Mouse (Mus musculus) liver, adult (tissue): ENCODE measurements around the gene Olr1.

ENCODE experiments used
- GATA4 ChIP-seq: IDR thresholded peaks from 2 replicates; pipeline ENCODE4 v1.6.1; 2014; ENCODE audit warnings: mild to moderate bottlenecking, low read length; ENCODE audit not compliant: insufficient replicate concordance

The Olr1 gene

DNA sequence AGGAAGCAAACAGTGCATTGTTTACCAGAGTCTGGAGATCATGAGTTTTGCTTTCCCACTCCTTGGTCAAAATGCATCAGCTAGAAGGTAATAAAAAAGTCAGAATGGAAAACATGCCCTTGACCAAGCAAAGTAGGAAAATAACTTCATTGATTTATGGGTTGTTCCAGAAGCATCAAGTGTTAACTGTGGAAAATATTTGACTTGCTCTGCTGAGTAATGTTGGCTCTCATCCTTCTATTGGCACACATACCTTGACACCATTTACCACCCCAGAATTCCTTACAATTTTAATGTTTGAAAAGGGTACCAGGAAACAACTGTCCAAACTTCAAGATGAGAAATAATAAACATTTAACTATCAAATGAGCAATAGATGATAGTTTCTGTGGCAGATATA, 19.1 kb upstream of the Olr1 start:
- no peak for TF ChIP-seq GATA4

GRCm38 (mm10) chr6:129517752-129518408, 10.9 kb upstream of the Olr1 start:
- TF ChIP-seq GATA4, result no peak

DNA sequence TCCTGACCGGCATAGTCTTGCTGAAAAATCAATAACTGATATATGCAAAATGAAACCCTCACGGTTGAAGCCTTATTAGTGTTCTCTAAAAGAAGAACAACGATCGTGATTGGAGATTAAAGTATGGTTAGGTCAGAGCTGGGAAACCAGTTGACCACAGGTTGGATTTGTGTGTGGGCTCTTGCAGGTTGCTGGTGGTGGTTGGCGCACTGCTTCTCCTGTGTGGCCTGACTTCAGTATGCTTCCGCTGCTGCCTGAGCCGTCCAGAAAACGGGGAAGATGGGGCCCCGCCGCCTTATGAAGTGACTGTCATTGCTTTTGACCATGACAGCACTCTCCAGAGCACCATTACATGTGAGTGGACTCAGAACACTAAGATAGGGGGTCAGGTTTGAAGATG, 9.4 kb upstream of the Olr1 start:
- TF ChIP-seq GATA4, result no peak

- no peak for TF ChIP-seq GATA4
These were observed 8.1 kb upstream of the Olr1 start for GRCm38 (mm10) chr6:129515068-129515467.

GRCm38 (mm10) chr6:129514376-129514775, 7.4 kb upstream of the Olr1 start:
- TF ChIP-seq GATA4, result no peak

DNA sequence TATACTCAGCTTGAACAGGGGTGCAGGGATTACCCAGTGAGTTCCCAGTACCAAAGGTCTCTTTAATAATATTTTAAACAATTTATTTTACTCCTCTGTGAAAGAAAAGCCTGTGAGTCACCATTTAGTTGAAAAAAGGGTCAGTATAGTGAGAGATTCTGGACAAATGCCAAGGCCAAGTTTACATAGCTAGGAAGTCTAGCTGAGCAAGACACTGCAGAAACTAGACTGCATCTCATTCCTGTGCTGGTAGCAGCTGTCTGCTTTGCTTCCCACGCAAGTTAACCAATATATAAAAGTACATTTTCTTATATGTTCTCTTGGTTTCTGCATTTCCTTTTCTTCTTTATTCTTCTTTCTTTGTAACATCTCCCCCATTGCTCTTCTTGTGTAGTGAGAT, 6.4 kb upstream of the Olr1 start:
- TF ChIP-seq GATA4, result no peak

DNA sequence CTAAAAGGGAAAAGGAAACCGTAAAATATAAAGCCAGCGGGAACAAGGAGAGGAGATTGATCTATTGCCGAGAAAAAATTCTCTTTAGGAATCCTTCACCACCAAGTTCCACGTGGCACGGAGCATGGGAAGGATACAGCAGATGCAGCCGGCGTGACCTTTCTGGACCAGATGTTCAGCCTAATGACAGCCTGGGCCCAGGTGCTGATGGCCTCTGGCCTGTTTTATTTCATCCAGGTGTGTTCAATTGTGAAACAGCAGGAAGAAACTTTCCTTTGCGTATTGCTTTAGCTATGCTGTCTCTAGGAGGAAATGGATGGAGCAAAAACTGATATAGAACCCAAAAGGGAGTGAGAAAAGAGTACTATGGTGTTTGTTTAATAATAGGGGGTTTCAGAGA, 5.9 kb upstream of the Olr1 start:
- TF ChIP-seq GATA4, result no peak

DNA sequence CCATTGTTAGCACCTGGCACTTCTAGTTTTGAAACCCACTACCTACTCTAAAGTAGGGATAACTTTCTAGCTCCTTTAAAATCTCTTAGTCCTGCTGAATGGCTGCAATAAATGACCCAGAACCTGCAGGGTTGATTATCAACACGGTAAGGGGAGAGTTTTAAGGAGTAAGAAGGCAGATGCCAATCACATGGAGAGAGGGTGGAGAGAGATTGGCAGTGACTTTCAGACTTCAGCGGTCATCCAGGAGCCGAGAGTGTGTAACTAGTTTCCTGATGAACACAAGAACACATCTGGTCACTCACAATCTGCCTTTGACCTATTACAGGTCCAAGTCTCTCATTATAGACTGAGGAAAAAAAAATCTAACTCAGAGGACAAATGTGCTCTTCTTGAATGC, 5.4 kb upstream of the Olr1 start, which contains the start of gene Tmem52b:
Gene Tmem52b (plus strand): TSS at position 189 of the 400 bp plus-strand sequence.
- TF ChIP-seq GATA4, result no peak

DNA sequence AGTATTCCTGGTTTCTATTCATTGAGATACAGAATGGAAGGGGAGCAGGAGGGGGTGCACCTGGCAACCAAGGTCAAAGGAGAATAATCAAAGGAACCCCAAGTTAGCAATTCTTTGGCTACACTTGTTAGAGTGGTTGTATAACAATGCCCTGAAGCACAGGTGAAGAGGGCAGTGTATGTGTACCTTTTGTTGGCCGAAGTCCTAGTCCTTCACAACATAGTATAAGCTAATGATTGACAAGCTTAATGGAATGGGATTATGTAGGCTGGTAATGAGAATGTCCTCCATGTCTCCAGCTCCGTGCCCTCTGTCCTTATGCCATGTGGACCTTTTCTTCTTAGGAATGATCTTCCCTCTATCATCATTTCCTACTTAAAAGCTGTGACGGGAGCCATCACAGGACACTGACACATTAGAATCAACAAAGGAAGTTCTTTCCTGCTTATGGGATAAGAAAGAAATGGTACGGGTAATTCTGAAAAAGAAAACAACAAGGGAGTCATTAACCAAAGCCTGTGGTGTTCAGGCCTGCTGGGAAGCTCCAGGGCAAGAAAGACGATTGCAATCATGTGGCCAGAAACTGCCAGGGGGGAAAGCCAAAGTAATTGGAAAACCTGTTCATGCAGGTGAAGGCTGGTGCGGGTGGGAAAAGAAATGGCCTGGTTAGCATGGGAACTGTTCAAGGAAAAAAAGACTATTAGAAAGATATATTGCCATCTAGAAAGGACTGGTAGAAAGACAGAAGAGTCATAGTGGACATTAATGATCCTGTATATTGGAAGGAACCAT, 3.4 kb upstream of the Olr1 start:
- TF ChIP-seq GATA4, result no peak

DNA sequence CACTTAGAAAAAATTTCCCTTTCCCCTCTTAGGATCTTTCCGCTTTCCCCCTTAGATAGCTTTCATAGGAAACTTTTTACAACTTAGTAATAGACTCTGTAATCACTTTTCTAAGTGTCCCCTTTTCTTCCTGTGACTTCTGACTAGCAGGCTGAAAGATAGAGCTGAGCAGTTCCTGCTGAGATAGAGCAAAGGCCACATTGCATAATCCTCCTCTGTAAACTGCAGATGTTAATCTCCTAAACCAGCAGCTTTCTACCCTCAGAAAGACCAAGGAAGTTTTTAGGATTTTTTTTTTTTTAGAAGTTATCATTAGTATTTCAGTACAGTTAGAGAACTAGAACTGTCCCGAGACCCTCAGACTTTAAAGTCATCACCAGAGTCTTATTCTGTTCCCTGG, 3.5 kb downstream of the Olr1 start:
- TF ChIP-seq GATA4, result no peak

- TF ChIP-seq GATA4, result no peak
These were observed 9.4 kb downstream of the Olr1 start for GRCm38 (mm10) chr6:129497345-129498218.

- no peak for TF ChIP-seq GATA4
These were observed 12.0 kb downstream of the Olr1 start for GRCm38 (mm10) chr6:129494924-129495323.

DNA sequence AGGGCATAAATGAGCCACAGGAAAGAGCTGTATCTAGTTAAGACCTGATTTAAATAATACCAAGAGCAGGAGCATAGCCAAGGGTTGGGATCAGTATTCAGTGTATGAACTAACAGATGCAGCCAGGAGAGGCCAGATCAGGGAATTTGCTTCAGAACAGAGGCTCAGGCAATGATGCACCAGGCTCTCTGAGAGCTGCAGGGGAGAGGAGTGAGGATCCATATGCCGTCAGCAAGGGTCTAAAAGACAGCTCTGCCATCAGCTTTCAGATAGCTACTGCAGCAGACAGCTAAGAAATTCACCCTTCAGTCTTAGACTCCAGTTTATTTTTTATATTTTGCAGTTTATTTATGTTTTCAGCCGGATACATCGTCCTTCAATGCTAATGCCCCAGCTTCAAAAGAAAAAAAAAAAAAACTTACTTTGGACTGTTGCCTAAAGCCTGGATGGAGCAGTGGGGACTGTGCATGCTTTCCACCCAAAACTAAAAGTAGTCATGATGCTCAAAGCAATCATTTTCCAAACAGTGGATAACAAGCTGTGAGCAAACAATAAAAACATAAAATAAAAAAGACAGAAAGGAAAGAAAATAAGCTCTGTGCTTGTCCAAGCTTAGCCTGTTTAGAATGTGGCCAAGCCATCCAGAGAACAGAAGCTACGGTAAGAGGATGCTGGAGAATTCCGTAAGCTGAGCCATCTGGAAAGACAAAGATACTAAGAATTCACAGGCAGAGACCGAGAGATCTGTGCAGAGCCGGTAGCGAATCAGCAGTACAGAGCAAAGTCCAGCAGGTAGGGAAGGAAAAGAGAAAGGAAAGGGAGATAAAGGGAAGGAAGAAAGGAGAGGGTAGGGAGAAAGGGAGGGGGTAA, 26.6 kb downstream of the Olr1 start:
- no peak for TF ChIP-seq GATA4

- TF ChIP-seq GATA4, result no peak
These were observed 30.4 kb downstream of the Olr1 start for GRCm38 (mm10) chr6:129476404-129477126.
